8 mouse cellular contexts compared by ENCODE assay signal in the genomic region with DNA sequence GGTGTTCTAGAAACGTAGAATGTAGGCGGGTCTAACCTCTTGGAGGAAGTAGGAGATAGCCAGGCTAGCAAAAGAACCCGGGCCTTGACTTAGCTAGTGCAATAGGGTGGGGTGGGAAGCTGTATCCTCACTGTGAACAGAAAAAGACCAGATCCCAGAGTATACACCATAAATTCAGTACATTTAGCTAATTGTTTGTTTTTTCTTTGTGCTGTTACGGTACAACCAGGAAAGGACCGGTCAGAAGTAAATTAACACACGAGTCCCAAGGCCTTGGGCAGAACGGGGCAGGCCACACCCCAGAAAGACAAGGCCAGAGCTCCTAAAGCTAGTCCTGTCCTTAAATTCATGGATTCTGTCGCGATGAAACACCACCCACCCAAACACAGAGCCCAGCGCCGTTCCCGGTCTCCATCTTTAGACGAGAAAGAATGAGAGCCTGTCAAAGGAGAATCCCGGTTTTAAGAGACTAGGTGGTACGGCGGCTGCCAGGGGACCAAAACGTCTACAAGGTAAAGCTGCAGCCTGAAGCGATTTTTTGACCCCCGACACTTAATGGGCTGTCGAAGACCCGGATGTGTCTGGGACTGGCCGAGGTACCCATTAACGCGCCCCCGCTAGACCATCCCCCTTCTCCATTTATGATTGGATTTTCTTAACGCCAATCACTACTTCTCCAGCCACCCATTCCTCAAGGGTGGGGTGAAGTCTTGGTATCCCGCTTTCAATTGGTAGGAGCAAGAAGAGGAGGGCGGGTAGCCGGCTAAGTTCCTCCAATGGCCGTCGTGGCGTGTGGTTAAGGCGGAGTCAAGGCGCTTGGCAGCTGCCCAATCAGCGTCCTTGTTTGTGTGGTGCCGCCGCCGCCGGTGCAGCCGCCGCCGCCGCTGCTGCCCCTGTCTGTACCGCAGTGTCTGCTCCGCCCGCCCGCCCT. TPM values are rescaled to one million over a fixed set of nuclear protein-coding genes. Genes with fewer than 3 reads are reported as not detected.
A peak's percentile ranks its signal among the peaks of the same experiment; 100 is the strongest.
DNase-seq lines count a peak whose midpoint lies in the region; ATAC-seq lines count a peak whose summit lies in the region.

Gene Gatad2b, plus strand, starts transcription at position 834 of the 931 bp plus-strand sequence.

- intact Hi-C loops in gastrocnemius, postnatal 14 days (cut with DNase I; ENCODE audit: low total_unique reads), result loop anchor here (5.0 kb wide), 1 partner anchor 80 kb away; no protein-coding TSS in a partner anchor
- intact Hi-C loops in left cerebral cortex, postnatal 10 days (cut with DNase I), result loop anchor here (5.0 kb wide), 1 partner anchor 80 kb away; no protein-coding TSS in a partner anchor

- peak; percentile 98 to 100 for DNase-seq in adrenal gland, adult (ENCODE audit: inconsistent age in 2 of 2, low spot score in 1 of 2)
- DNase-seq in embryo, embryonic 10.5 days (ENCODE audit: low spot score), result peak; percentile 100
- DNase-seq in gastrocnemius, postnatal 14 days, result peak; percentile 99
- peak; percentile 99 for DNase-seq in left cerebral cortex, postnatal 10 days (ENCODE audit: extremely low spot score in 1 of 2, low spot score in 2 of 2)
- DNase-seq in right cerebral cortex, postnatal 25 days, result peak; percentile 98
- DNase-seq in urinary bladder, postnatal 4 days (ENCODE audit: low spot score in 2 of 2), result peak; percentile 97 to 98

- ATAC-seq in inflammation-experienced regulatory T-cells, adult 6 months, result peak; percentile 99
- peak; percentile 99 for ATAC-seq in megakaryocyte-erythroid progenitor cell, adult 5-6 weeks (replicated peaks; ENCODE audit: low FRiP score, low TSS enrichment, poor library complexity, severe bottlenecking)

RNA-seq across cellular contexts. Expression of gene Gatad2b, which starts in this region (rescaled TPM):
- 10 to 100 TPM; 41.5 to 43.2 TPM for total RNA-seq in gastrocnemius, postnatal 14 days (2021)
- polyA plus RNA-seq in inflammation-experienced regulatory T-cells, adult 6 months (2017; shearing (Covaris generic)), result 10 to 100 TPM; 14.9 to 34.0 (median 28.3) TPM
- 10 to 100 TPM; 90.0 to 90.5 TPM for total RNA-seq in left cerebral cortex, postnatal 10 days (2021)
- total RNA-seq in megakaryocyte-erythroid progenitor cell, adult 5-6 weeks (2014; fragmentation: Nextera tagmentation), result 65.5 and 68.0 TPM in 2 replicates
- total RNA-seq in megakaryocyte-erythroid progenitor cell, adult 5-6 weeks (2017), result 23.8 and 28.5 TPM in 2 replicates

Comparison
In these comparisons a context has a peak if more than half of its experiments do, and no peak if none do; other contexts are left out.
1. Peak in every context shown above with its lines: DNase-seq and ATAC-seq.